Mouse (Mus musculus) midbrain, embryonic 11.5 days (tissue): Measurements from ENCODE around the gene Piga. TPM values are rescaled to one million over a fixed set of nuclear protein-coding genes. Genes with fewer than 3 reads are reported as not detected.

Experiments used
- ATAC-seq: fragments of 200-750 bp; cut with Nextera tagmentation; 2 replicates; pipeline ENCODE4 v1.8.0; 2017; ENCODE audit warnings: moderate TSS enrichment, moderate library complexity; ENCODE audit not compliant: low FRiP score
- DNase-seq: peaks from one replicate; pipeline ENCODE4 v3.0.0; 2015; ENCODE audit warnings: low spot score; ENCODE audit errors: missing footprints
- H3K27ac ChIP-seq: fragments of 300-500 bp; sonication (generic); 2 replicates; pipeline ENCODE4 v1.5.1; 2014; ENCODE audit warnings: low read depth, low read length
- H3K27me3 ChIP-seq: fragments of 300-500 bp; sonication (generic); 2 replicates; pipeline ENCODE4 v1.6.1; 2014; ENCODE audit warnings: mild to moderate bottlenecking, low read length, moderate library complexity, mixed read lengths; ENCODE audit not compliant: control insufficient read depth, insufficient read depth
- H3K36me3 ChIP-seq: fragments of 300-500 bp; sonication (generic); 2 replicates; pipeline ENCODE4 v1.6.1; 2014; ENCODE audit warnings: mild to moderate bottlenecking, low read length, moderate library complexity, mixed read lengths; ENCODE audit not compliant: control insufficient read depth, insufficient read depth
- H3K4me1 ChIP-seq: fragments of 300-500 bp; sonication (generic); 2 replicates; pipeline ENCODE4 v1.6.1; 2014; ENCODE audit warnings: low read length; ENCODE audit not compliant: control insufficient read depth, insufficient read depth
- H3K4me2 ChIP-seq: fragments of 300-500 bp; sonication (generic); 2 replicates; pipeline ENCODE4 v1.6.1; 2014; ENCODE audit warnings: mild to moderate bottlenecking, moderate library complexity
- H3K4me3 ChIP-seq: fragments of 300-500 bp; sonication (generic); 2 replicates; pipeline ENCODE4 v1.5.1; 2014; ENCODE audit warnings: low read depth, low read length
- H3K9ac ChIP-seq: fragments of 300-500 bp; sonication (generic); 2 replicates; pipeline ENCODE4 v1.6.1; 2014; ENCODE audit warnings: low read length
- H3K9me3 ChIP-seq: fragments of 300-500 bp; sonication (generic); 2 replicates; pipeline ENCODE4 v1.6.1; 2016; ENCODE audit warnings: low read length; ENCODE audit not compliant: control insufficient read depth
- WGBS: fragments of 180-500 bp; shearing (Covaris S2); extraction: QIAGEN DNeasy Blood & Tissue Kit; methylation state at CpG from one replicate; pipeline ENCODE4 v1.1.7; 2014; 5-methylcytosine and 5-hydroxymethylcytosine counted together
- polyA plus RNA-seq: library from polyadenylated mRNA; unstranded; fragments of >200 nt; fragmentation: Nextera tagmentation; extraction: Ambion mirVana; gene quantifications from 2 replicates; pipeline ENCODE4 v1.2.1, GENCODE M21; 2014

Gene Piga
- polyA plus RNA-seq, 1 experiment from 2014 or later = 15.8 TPM

GRCm38 (mm10) chrX:164428224-164428623 is 8.6 kb downstream of the Piga start:
- WGBS = 87% methylated on average over 2 of the region's 2 CpGs
- H3K36me3 ChIP-seq = peaks cover 2% of the 10 kb centered on the region; the same call in 1 of the 2 replicates
- H3K4me2 ChIP-seq = no peak overlapping the region
- DNase-seq (no peak), ATAC-seq (no peak)
- no peaks in the 10 kb centered on the region for H3K4me1 ChIP-seq
- H3K27ac ChIP-seq = no peak overlapping the region
- no peaks in the 10 kb centered on the region for H3K9me3 ChIP-seq
- no peak overlapping the region for H3K4me3 ChIP-seq
- H3K9ac ChIP-seq = no peak overlapping the region
- H3K27me3 ChIP-seq = no peaks in the 10 kb centered on the region; the same call in 1 of the 2 replicates

- WGBS = 87% methylated on average over 6 of the region's 6 CpGs
- Histone ChIP-seq H3K4me3 (no peak overlapping the region), H3K27me3 (no peaks in the 10 kb centered on the region; the same call in 1 of the 2 replicates), H3K9me3 (no peaks in the 10 kb centered on the region), H3K27ac (no peak overlapping the region), H3K4me2 (no peak overlapping the region), H3K9ac (no peak overlapping the region), H3K4me1 (no peaks in the 10 kb centered on the region), H3K36me3 (peaks cover 2% of the 10 kb centered on the region; the same call in 1 of the 2 replicates)
- ATAC-seq (no peak), DNase-seq (no peak)
Observed at GRCm38 (mm10) chrX:164430621-164431020, 11.0 kb downstream of the Piga start.

GRCm38 (mm10) chrX:164431133-164431532 is 11.5 kb downstream of the Piga start:
- Histone ChIP-seq H3K27ac (no peak overlapping the region), H3K4me1 (no peaks in the 10 kb centered on the region), H3K36me3 (peaks cover 2% of the 10 kb centered on the region; the same call in 1 of the 2 replicates), H3K9ac (no peak overlapping the region), H3K4me2 (no peak overlapping the region), H3K4me3 (no peak overlapping the region), H3K9me3 (no peaks in the 10 kb centered on the region), H3K27me3 (no peaks in the 10 kb centered on the region; the same call in none of the 2 replicates)
- ATAC-seq = no peak
- DNase-seq = no peak
- 87% methylated on average over 2 of the region's 2 CpGs for WGBS

DNA sequence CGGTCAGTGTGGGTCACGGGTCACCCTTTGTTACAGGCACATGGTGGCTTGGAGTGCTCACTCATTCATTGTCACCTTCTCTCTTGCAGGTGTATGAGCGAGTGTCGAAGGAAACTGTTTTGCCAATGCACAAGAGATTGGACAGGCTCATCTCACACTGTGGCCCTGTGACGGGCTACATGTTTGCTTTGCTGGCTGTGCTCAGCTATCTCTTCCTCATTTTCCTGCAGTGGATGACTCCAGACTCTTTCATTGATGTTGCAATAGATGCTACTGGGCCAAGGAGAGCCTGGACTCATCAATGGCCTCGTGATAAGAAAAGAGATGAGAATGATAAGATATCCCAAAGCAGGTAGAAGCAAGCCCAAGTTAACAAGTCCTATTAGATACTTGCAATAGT is 12.0 kb downstream of the Piga start:
- Histone ChIP-seq H3K4me3 (no peak overlapping the region), H3K36me3 (peaks cover 2% of the 10 kb centered on the region; the same call in 1 of the 2 replicates), H3K9me3 (no peaks in the 10 kb centered on the region), H3K27ac (no peak overlapping the region), H3K4me2 (no peak overlapping the region), H3K9ac (no peak overlapping the region), H3K4me1 (no peaks in the 10 kb centered on the region), H3K27me3 (no peaks in the 10 kb centered on the region; the same call in none of the 2 replicates)
- 90% methylated on average over 6 of the region's 6 CpGs for WGBS
- ATAC-seq (no peak), DNase-seq (no peak)

- Histone ChIP-seq H3K9ac (no peak overlapping the region), H3K4me2 (no peak overlapping the region), H3K4me1 (no peaks in the 10 kb centered on the region), H3K4me3 (no peak overlapping the region), H3K9me3 (no peaks in the 10 kb centered on the region), H3K36me3 (peaks cover 2% of the 10 kb centered on the region; the same call in 1 of the 2 replicates), H3K27me3 (no peaks in the 10 kb centered on the region; the same call in none of the 2 replicates), H3K27ac (no peak overlapping the region)
- ATAC-seq = no peak
- no peak for DNase-seq
- WGBS = 94% methylated on average over 9 of the region's 9 CpGs
Observed at GRCm38 (mm10) chrX:164432682-164433081, 13.1 kb downstream of the Piga start.

GRCm38 (mm10) chrX:164436709-164437108 is 17.1 kb downstream of the Piga start, which contains the start of gene Asb11:
TSS of gene Asb11 (plus strand) at chrX:164436994.
- DNase-seq (no peak), ATAC-seq (no peak)
- Histone ChIP-seq H3K4me2 (no peak within 1 kb of the TSS), H3K27ac (no peak within 1 kb of the TSS), H3K4me1 (no peaks in the 10 kb centered on the region), H3K9me3 (no peaks in the 10 kb centered on the region), H3K27me3 (no peaks in the 10 kb centered on the region; the same call in none of the 2 replicates), H3K4me3 (no peak within 1 kb of the TSS), H3K9ac (no peak within 1 kb of the TSS), H3K36me3 (peaks cover 2% of the 10 kb centered on the region; the same call in 1 of the 2 replicates)
- WGBS = 82% methylated on average over 8 of the region's 8 CpGs

- H3K4me3 ChIP-seq = no peak overlapping the region
- no peak for DNase-seq
- H3K9ac ChIP-seq = no peak overlapping the region
- ATAC-seq = no peak
- H3K4me1 ChIP-seq = no peaks in the 10 kb centered on the region
- H3K4me2 ChIP-seq = no peak overlapping the region
- H3K36me3 ChIP-seq = no peaks in the 10 kb centered on the region
- 87% methylated on average over 7 of the region's 7 CpGs for WGBS
- no peaks in the 10 kb centered on the region for H3K9me3 ChIP-seq
- no peak overlapping the region for H3K27ac ChIP-seq
- H3K27me3 ChIP-seq = no peaks in the 10 kb centered on the region; the same call in none of the 2 replicates
Observed at GRCm38 (mm10) chrX:164439462-164439861, 19.9 kb downstream of the Piga start.

- DNase-seq = no peak
- Histone ChIP-seq H3K36me3 (no peaks in the 10 kb centered on the region), H3K4me2 (no peak overlapping the region), H3K9ac (no peak overlapping the region), H3K4me1 (no peaks in the 10 kb centered on the region), H3K27ac (no peak overlapping the region), H3K4me3 (no peak overlapping the region), H3K9me3 (no peaks in the 10 kb centered on the region), H3K27me3 (no peaks in the 10 kb centered on the region; the same call in none of the 2 replicates)
- 67% methylated on average over 2 of the region's 2 CpGs for WGBS
- no peak for ATAC-seq
Observed at GRCm38 (mm10) chrX:164440140-164440539, 20.6 kb downstream of the Piga start.

GRCm38 (mm10) chrX:164440703-164441102 is 21.1 kb downstream of the Piga start:
- H3K36me3 ChIP-seq = no peaks in the 10 kb centered on the region
- no peak overlapping the region for H3K4me3 ChIP-seq
- H3K4me1 ChIP-seq = no peaks in the 10 kb centered on the region
- WGBS = 75% methylated on average over 3 of the region's 3 CpGs
- no peak overlapping the region for H3K27ac ChIP-seq
- no peaks in the 10 kb centered on the region; the same call in none of the 2 replicates for H3K27me3 ChIP-seq
- H3K9me3 ChIP-seq = no peaks in the 10 kb centered on the region
- H3K9ac ChIP-seq = no peak overlapping the region
- no peak overlapping the region for H3K4me2 ChIP-seq
- DNase-seq (no peak), ATAC-seq (no peak)
